Mouse (Mus musculus) ES-CJ7 (cell line): Measurements from ENCODE around the gene Trim38.

Source experiments
- DNase-seq: peaks from one replicate; pipeline ENCODE4 v3.0.0; 2011; ENCODE audit warnings: low read depth, low spot score

Gene Trim38

GRCm38 (mm10) chr13:23746201-23747080 is 23.3 kb upstream of the Trim38 start, which contains the start of gene Hist1h2bb:
Gene Hist1h2bb, plus strand, starts transcription at chr13:23746734.
- peak; percentile 98 for DNase-seq

GRCm38 (mm10) chr13:23747081-23747891 is 22.4 kb upstream of the Trim38 start:
- DNase-seq, result peak; percentile 79

GRCm38 (mm10) chr13:23747892-23748288 is 21.8 kb upstream of the Trim38 start:
- DNase-seq, result peak; percentile 86

- no peak for DNase-seq
These were observed 20.1 kb upstream of the Trim38 start for GRCm38 (mm10) chr13:23749563-23750121.

- peak; percentile 89 for DNase-seq
These were observed 18.8 kb upstream of the Trim38 start, which contains the start of gene Hist1h2ab for GRCm38 (mm10) chr13:23750839-23751477. Gene Hist1h2ab, plus strand, starts transcription at chr13:23751126.

- DNase-seq, result peak; percentile 68
These were observed 18.2 kb upstream of the Trim38 start for GRCm38 (mm10) chr13:23751478-23751956.

GRCm38 (mm10) chr13:23752067-23752741 is 17.5 kb upstream of the Trim38 start, which contains the start of gene Hist1h3b:
Gene Hist1h3b, plus strand, starts transcription at chr13:23752267.
- peak; percentile 97 for DNase-seq

- DNase-seq, result peak; percentile 45
These were observed 17.0 kb upstream of the Trim38 start for GRCm38 (mm10) chr13:23752742-23753172.

- DNase-seq, result no peak
These were observed 16.2 kb upstream of the Trim38 start for GRCm38 (mm10) chr13:23753314-23754078.

- DNase-seq, result no peak
These were observed 14.7 kb upstream of the Trim38 start for GRCm38 (mm10) chr13:23755000-23755399.

GRCm38 (mm10) chr13:23756790-23757189 is 12.9 kb upstream of the Trim38 start, which contains the start of gene Hist1h4b:
Gene Hist1h4b, plus strand, starts transcription at chr13:23757013.
- DNase-seq, result peak; percentile 96

- peak; percentile 88 for DNase-seq
These were observed 12.4 kb upstream of the Trim38 start for GRCm38 (mm10) chr13:23757211-23757773.

- DNase-seq, result no peak
These were observed 11.8 kb upstream of the Trim38 start for GRCm38 (mm10) chr13:23757921-23758320.

GRCm38 (mm10) chr13:23759251-23759771 is 10.4 kb upstream of the Trim38 start:
- DNase-seq, result peak; percentile 51

GRCm38 (mm10) chr13:23759916-23760239 is 9.8 kb upstream of the Trim38 start:
- DNase-seq, result no peak

- DNase-seq, result peak; percentile 81
These were observed 9.3 kb upstream of the Trim38 start for GRCm38 (mm10) chr13:23760240-23760971.

GRCm38 (mm10) chr13:23760972-23761864 is 8.5 kb upstream of the Trim38 start, which contains the start of gene Hist1h4a:
Gene Hist1h4a, minus strand, starts transcription at chr13:23761230.
- peak; percentile 98 for DNase-seq
